ENCODE assay signal across 9 mouse cellular contexts in genomic region chr12:17741637-17742364, GRCm38 (mm10). TPM values are rescaled to one million over a fixed set of nuclear protein-coding genes. Genes with fewer than 3 reads are reported as not detected.
DNase-seq lines count a peak whose midpoint lies in the region; ATAC-seq and TF ChIP-seq lines count a peak whose summit lies in the region.
"Had no signal": no experiment of that assay in that cellular context is flagged by ENCODE, and none has a peak within 500 bp of the region (broad histone marks: within the 10 kb centered on the region; RNA-seq: fewer than 3 reads in every experiment).

No protein-coding gene starts in this region.

- H3K4me3 ChIP-seq in liver, adult 2 months (ENCODE audit: insufficient read depth, low read depth, low read length): no peak overlapping the region
- no peak overlapping the region for H3K4me3 ChIP-seq in liver, embryonic 12.5 days
- H3K4me3 ChIP-seq in heart, embryonic 15.5 days: no peak overlapping the region
- no peak overlapping the region for H3K4me3 ChIP-seq in myocyte
- no peak overlapping the region for H3K4me3 ChIP-seq in thymus, adult 2 months (ENCODE audit: control insufficient read depth, insufficient read depth, low read length)

- H3ac ChIP-seq in myocyte (ENCODE audit: control insufficient read depth, insufficient read length): no peak overlapping the region

- no peaks in the 10 kb centered on the region for H3K36me3 ChIP-seq in liver, adult 2 months (ENCODE audit: control insufficient read depth, insufficient read depth, low read length)
- no peaks in the 10 kb centered on the region for H3K36me3 ChIP-seq in liver, embryonic 12.5 days
- H3K36me3 ChIP-seq in heart, embryonic 15.5 days: no peaks in the 10 kb centered on the region
- H3K36me3 ChIP-seq in myocyte (ENCODE audit: control insufficient read depth, insufficient read depth): no peaks in the 10 kb centered on the region
- no peaks in the 10 kb centered on the region for H3K36me3 ChIP-seq in thymus, adult 2 months (ENCODE audit: control insufficient read depth, insufficient read depth, low read length)

- ATAC-seq in liver, embryonic 12.5 days: no peak
- ATAC-seq in heart, embryonic 15.5 days (replicated peaks; ENCODE audit: insufficient number of reproducible peaks, insufficient read depth, low FRiP score, low read depth): no peak

- no peak overlapping the region for H3K4me2 ChIP-seq in liver, embryonic 12.5 days
- no peak overlapping the region for H3K4me2 ChIP-seq in heart, embryonic 15.5 days
- peak overlapping the region; percentile 5 for H3K4me2 ChIP-seq in myocyte (ENCODE audit: low read depth)

- WGBS in liver, adult 2 months: 10% methylated on average over 17 of the region's 17 CpGs
- WGBS in liver, embryonic 12.5 days (ENCODE audit: insufficient replicate concordance): 64% methylated on average over 17 of the region's 17 CpGs
- 67% methylated on average over 17 of the region's 17 CpGs for WGBS in heart, embryonic 15.5 days
- WGBS in thymus, adult 2 months: 86% methylated on average over 17 of the region's 17 CpGs

- no peaks in the 10 kb centered on the region for H3K9me3 ChIP-seq in liver, embryonic 12.5 days (replicated peaks)
- no peaks in the 10 kb centered on the region for H3K9me3 ChIP-seq in heart, embryonic 15.5 days (replicated peaks)

- H3K27me3 ChIP-seq in liver, adult 2 months (ENCODE audit: control insufficient read depth, insufficient read depth, low read length): no peaks in the 10 kb centered on the region
- no peaks in the 10 kb centered on the region for H3K27me3 ChIP-seq in liver, embryonic 12.5 days (replicated peaks)
- peaks cover 4% of the 10 kb centered on the region for H3K27me3 ChIP-seq in heart, embryonic 15.5 days
- H3K27me3 ChIP-seq in myocyte (ENCODE audit: control insufficient read depth, insufficient read depth, insufficient read length): no peaks in the 10 kb centered on the region
- H3K27me3 ChIP-seq in thymus, adult 2 months (ENCODE audit: control insufficient read depth, insufficient read depth, low read length): no peaks in the 10 kb centered on the region

- no peak for TF ChIP-seq CTCF in liver, adult 2 months (IDR thresholded peaks at IDR 0.05; ENCODE audit: low read depth, low read length)
- no peak for TF ChIP-seq CTCF in thymus, adult 2 months (IDR thresholded peaks at IDR 0.05; ENCODE audit: borderline replicate concordance, control insufficient read depth, extremely low read depth, insufficient read depth, low read length, poor library complexity)

- DNase-seq in liver, adult 2 months (ENCODE audit: extremely low read depth, low read depth, low spot score): peak; percentile 92
- DNase-seq in cerebellum, adult 11 months: peak; percentile 50
- DNase-seq in kidney, postnatal 36 days: peak; percentile 89 to 95
- no peak for DNase-seq in thymus, adult 2 months
- no peak for DNase-seq in B cell, adult 2 months

- TF ChIP-seq POLR2A in liver, adult 2 months (IDR thresholded peaks at IDR 0.05; ENCODE audit: extremely low read depth, insufficient read depth, low read length): no peak
- TF ChIP-seq POLR2A in myocyte (IDR thresholded peaks at IDR 0.05; ENCODE audit: insufficient read length, low read depth): no peak
- no peak for TF ChIP-seq POLR2A in thymus, adult 2 months (IDR thresholded peaks at IDR 0.05; ENCODE audit: control insufficient read depth, extremely low read depth, insufficient read depth, low read length, poor library complexity)

- H3K79me2 ChIP-seq in liver, adult 2 months (ENCODE audit: control insufficient read depth, insufficient read depth, low read length): peaks cover 24% of the 10 kb centered on the region
- peaks cover 86% of the 10 kb centered on the region for H3K79me2 ChIP-seq in myocyte (ENCODE audit: control insufficient read depth, insufficient read depth)

- no peak overlapping the region for H3K9ac ChIP-seq in liver, adult 2 months (ENCODE audit: low read depth, low read length)
- no peak overlapping the region for H3K9ac ChIP-seq in liver, embryonic 12.5 days
- H3K9ac ChIP-seq in heart, embryonic 15.5 days: no peak overlapping the region

- peak overlapping the region; percentile 68 for H3K27ac ChIP-seq in liver, adult 2 months (replicated peaks; ENCODE audit: insufficient read depth, low read depth, low read length)
- H3K27ac ChIP-seq in liver, embryonic 12.5 days: no peak overlapping the region
- H3K27ac ChIP-seq in heart, embryonic 15.5 days: peak overlapping the region; percentile 28; the same call in 1 of the 2 replicates
- no peak overlapping the region for H3K27ac ChIP-seq in thymus, adult 2 months (ENCODE audit: control insufficient read depth, insufficient read depth, low read length)
- H3K27ac ChIP-seq: macrophage had no signal

- H3K4me1 ChIP-seq in liver, adult 2 months (ENCODE audit: control insufficient read depth, insufficient read depth, low read length): peaks cover 28% of the 10 kb centered on the region
- peaks cover 59% of the 10 kb centered on the region for H3K4me1 ChIP-seq in liver, embryonic 12.5 days
- H3K4me1 ChIP-seq in heart, embryonic 15.5 days (replicated peaks): peaks cover 50% of the 10 kb centered on the region
- peaks cover 87% of the 10 kb centered on the region for H3K4me1 ChIP-seq in thymus, adult 2 months (replicated peaks; ENCODE audit: control insufficient read depth, insufficient read depth, low read length)

TF ChIP-seq in myocyte, 11 proteins besides CTCF, POLR2A, EP300 and RAD21:
- TF ChIP-seq CEBPB (IDR thresholded peaks at IDR 0.05; ENCODE audit: insufficient read depth, poor library complexity, severe bottlenecking): no peak

RNA-seq across cellular contexts. Expression of gene Hpcal1, which starts 51.1 kb away (rescaled TPM):
- 8.5 and 10.5 TPM in 2 replicates for total RNA-seq in liver, adult 2 months (2014; rRNA removed)
- 16.6 and 23.2 TPM in 2 replicates for polyA plus RNA-seq in liver, adult 2 months (2012; rRNA removed)
- polyA plus RNA-seq in liver, embryonic 12.5 days (2016; fragmentation: Nextera tagmentation; extraction: Ambion mirVana): 17.6 and 18.6 TPM in 2 replicates
- polyA plus RNA-seq in heart, embryonic 15.5 days (2015; fragmentation: Nextera tagmentation; extraction: Ambion mirVana): 20.7 and 29.3 TPM in 2 replicates
- 89.4 TPM for polyA plus RNA-seq in myocyte (2012; fragmentation: generic; extraction: Trizol)
- polyA plus RNA-seq in thymus, adult 2 months (2012; rRNA removed): 322 and 334 TPM in 2 replicates

Comparison
In these comparisons a context has a peak if more than half of its experiments do, and no peak if none do; other contexts are left out.
1. H3K27ac ChIP-seq: peak in liver, adult 2 months (single experiment) and heart, embryonic 15.5 days (single experiment); none in liver, embryonic 12.5 days (single experiment) and thymus, adult 2 months (single experiment).
2. DNase-seq: peak in liver, adult 2 months (single experiment), cerebellum, adult 11 months (single experiment) and kidney, postnatal 36 days (2 of 2); none in thymus, adult 2 months (single experiment) and B cell, adult 2 months (0 of 2).